Mouse (Mus musculus) hindbrain, embryonic 15.5 days (tissue): ENCODE results near the gene Ifna11. TPM values are rescaled to one million over a fixed set of nuclear protein-coding genes. Genes with fewer than 3 reads are reported as not detected.
"Not testable (repeated sequence)": the region's sequence is repeated elsewhere in the genome, so short reads cannot be mapped to it uniquely, and the experiment has no call there.

Experiments
- ATAC-seq: fragments of 200-750 bp; cut with Nextera tagmentation; 2 replicates; pipeline ENCODE4 v1.8.0; 2017; ENCODE audit warnings: low read depth, moderate number of reproducible peaks, moderate TSS enrichment; ENCODE audit not compliant: low FRiP score
- H3K27ac ChIP-seq: fragments of 300-500 bp; sonication (generic); replicated peaks from 2 replicates; pipeline ENCODE4 v1.5.1; 2015; ENCODE audit warnings: mild to moderate bottlenecking, inconsistent platforms
- H3K27me3 ChIP-seq: fragments of 300-500 bp; sonication (generic); 2 replicates; pipeline ENCODE4 v1.6.1; 2015; ENCODE audit warnings: control low read depth, inconsistent platforms
- H3K36me3 ChIP-seq: fragments of 300-500 bp; sonication (generic); 2 replicates; pipeline ENCODE4 v1.6.1; 2015; ENCODE audit warnings: control low read depth, inconsistent platforms
- H3K4me1 ChIP-seq: fragments of 300-500 bp; sonication (generic); replicated peaks from 2 replicates; pipeline ENCODE4 v1.6.1; 2015; ENCODE audit warnings: control low read depth, inconsistent platforms
- H3K4me2 ChIP-seq: fragments of 300-500 bp; sonication (generic); 2 replicates; pipeline ENCODE4 v1.6.1; 2015; ENCODE audit warnings: moderate library complexity, mild to moderate bottlenecking, inconsistent platforms
- H3K4me3 ChIP-seq: fragments of 300-500 bp; sonication (generic); 2 replicates; pipeline ENCODE4 v1.5.1; 2015; ENCODE audit warnings: mild to moderate bottlenecking, inconsistent platforms
- H3K9ac ChIP-seq: fragments of 300-500 bp; sonication (generic); 2 replicates; pipeline ENCODE4 v1.6.1; 2015; ENCODE audit warnings: inconsistent platforms
- H3K9me3 ChIP-seq: fragments of 300-500 bp; sonication (generic); 2 replicates; pipeline ENCODE4 v1.6.1; 2016; ENCODE audit warnings: control low read depth, inconsistent platforms
- WGBS: fragments of 180-500 bp; shearing (Covaris S2); methylation state at CpG from one replicate; pipeline ENCODE4 v1.1.7; 2015; 5-methylcytosine and 5-hydroxymethylcytosine counted together
- polyA plus RNA-seq: library from polyadenylated mRNA; unstranded; fragments of >200 nt; fragmentation: Nextera tagmentation; extraction: Ambion mirVana; gene quantifications from 2 replicates; pipeline ENCODE4 v1.2.1, GENCODE M21; 2015

The Ifna11 gene
- not detected in 2 replicates for polyA plus RNA-seq

GRCm38 (mm10) chr4:88819659-88820058, at the start of gene Ifna11:
Ifna11 (plus strand) TSS chr4:88819959.
- H3K27ac ChIP-seq = no peak within 1 kb of the TSS
- no peaks in the 10 kb centered on the region for H3K36me3 ChIP-seq
- WGBS = 81% methylated on average over 1 of the region's 1 CpGs
- no peaks in the 10 kb centered on the region for H3K4me1 ChIP-seq
- no peak for ATAC-seq
- H3K27me3 ChIP-seq = no peaks in the 10 kb centered on the region
- H3K9me3 ChIP-seq = no peaks in the 10 kb centered on the region
- H3K4me2 ChIP-seq = no peak within 1 kb of the TSS
- H3K9ac ChIP-seq = no peak within 1 kb of the TSS
- H3K4me3 ChIP-seq = no peak within 1 kb of the TSS

- not testable (repeated sequence) for H3K9ac ChIP-seq, H3K4me3 ChIP-seq, ATAC-seq, H3K27ac ChIP-seq, H3K27me3 ChIP-seq, H3K9me3 ChIP-seq, H3K4me2 ChIP-seq, H3K36me3 ChIP-seq, H3K4me1 ChIP-seq
- no CpG with 5 or more reads among the region's 32 CpGs for WGBS
These were observed 46.2 kb upstream of the Ifna11 start, which contains the start of gene Gm13290 for GRCm38 (mm10) chr4:88773534-88773933. Gm13290 (plus strand) TSS chr4:88773834.

- not testable (repeated sequence) for H3K27ac ChIP-seq, H3K27me3 ChIP-seq, H3K9me3 ChIP-seq, H3K9ac ChIP-seq, H3K4me3 ChIP-seq, ATAC-seq, H3K4me1 ChIP-seq, H3K36me3 ChIP-seq, H3K4me2 ChIP-seq
- WGBS = no CpG with 5 or more reads among the region's 29 CpGs
These were observed 43.1 kb upstream of the Ifna11 start, which contains the start of gene Gm13289 for GRCm38 (mm10) chr4:88776622-88777021. Gm13289 (plus strand) TSS chr4:88776922.

GRCm38 (mm10) chr4:88779550-88779949, 40.2 kb upstream of the Ifna11 start, which contains the start of gene Gm13272:
Gm13272 (plus strand) TSS chr4:88779850.
- H3K4me2 ChIP-seq, H3K36me3 ChIP-seq, H3K9ac ChIP-seq, H3K9me3 ChIP-seq, H3K27me3 ChIP-seq, H3K27ac ChIP-seq, H3K4me3 ChIP-seq, H3K4me1 ChIP-seq, ATAC-seq: not testable (repeated sequence)
- WGBS = no CpG with 5 or more reads among the region's 29 CpGs

- not testable (repeated sequence) for H3K27me3 ChIP-seq, H3K4me2 ChIP-seq, H3K27ac ChIP-seq, H3K9me3 ChIP-seq, ATAC-seq, H3K4me3 ChIP-seq, H3K36me3 ChIP-seq, H3K9ac ChIP-seq, H3K4me1 ChIP-seq
- WGBS = 50% methylated on average over 16 of the region's 18 CpGs
These were observed 39.4 kb upstream of the Ifna11 start for GRCm38 (mm10) chr4:88780320-88780719.

GRCm38 (mm10) chr4:88781831-88782230, 37.9 kb upstream of the Ifna11 start, which contains the start of gene Ifnz:
Ifnz (plus strand) TSS chr4:88782131.
- not testable (repeated sequence) for H3K9me3 ChIP-seq, H3K4me1 ChIP-seq, H3K27me3 ChIP-seq, ATAC-seq, H3K36me3 ChIP-seq, H3K27ac ChIP-seq, H3K9ac ChIP-seq
- WGBS = 17% methylated on average over 4 of the region's 7 CpGs
- 0 out of 2 replicates have a peak within 1 kb of the TSS, but pooled peaks have one; percentile 15 for H3K4me3 ChIP-seq
- peak within 1 kb of the TSS; percentile 50 for H3K4me2 ChIP-seq

GRCm38 (mm10) chr4:88782335-88782734, 37.4 kb upstream of the Ifna11 start:
- not testable (repeated sequence) for H3K27ac ChIP-seq, H3K36me3 ChIP-seq, ATAC-seq, H3K9ac ChIP-seq, H3K27me3 ChIP-seq, H3K4me1 ChIP-seq, H3K9me3 ChIP-seq
- H3K4me3 ChIP-seq = 0 out of 2 replicates have a peak overlapping the region, but pooled peaks have one; percentile 15
- peak overlapping the region; percentile 50 for H3K4me2 ChIP-seq
- WGBS = 0% methylated on average over 3 of the region's 31 CpGs

GRCm38 (mm10) chr4:88785409-88785808, 34.4 kb upstream of the Ifna11 start, which contains the start of gene Gm13276:
Gm13276 (plus strand) TSS chr4:88785709.
- WGBS = no CpG with 5 or more reads among the region's 27 CpGs
- ATAC-seq, H3K36me3 ChIP-seq, H3K4me2 ChIP-seq, H3K9ac ChIP-seq, H3K4me1 ChIP-seq, H3K27me3 ChIP-seq, H3K4me3 ChIP-seq, H3K27ac ChIP-seq, H3K9me3 ChIP-seq: not testable (repeated sequence)

GRCm38 (mm10) chr4:88788402-88788801, 31.4 kb upstream of the Ifna11 start, which contains the start of gene Gm13277:
Gm13277 (plus strand) TSS chr4:88788632.
- not testable (repeated sequence) for H3K27ac ChIP-seq, H3K4me3 ChIP-seq, H3K36me3 ChIP-seq, H3K9ac ChIP-seq, ATAC-seq, H3K9me3 ChIP-seq, H3K27me3 ChIP-seq, H3K4me1 ChIP-seq, H3K4me2 ChIP-seq
- WGBS = no CpG with 5 or more reads among the region's 28 CpGs

GRCm38 (mm10) chr4:88791250-88791649, 28.5 kb upstream of the Ifna11 start, which contains the start of gene Gm13278:
Gm13278 (plus strand) TSS chr4:88791550.
- not testable (repeated sequence) for H3K27me3 ChIP-seq, H3K9me3 ChIP-seq, H3K9ac ChIP-seq, ATAC-seq, H3K27ac ChIP-seq, H3K4me3 ChIP-seq, H3K4me2 ChIP-seq, H3K36me3 ChIP-seq, H3K4me1 ChIP-seq
- WGBS = no CpG with 5 or more reads among the region's 28 CpGs

- H3K27ac ChIP-seq, H3K4me1 ChIP-seq, H3K9ac ChIP-seq, H3K9me3 ChIP-seq, H3K27me3 ChIP-seq, H3K4me3 ChIP-seq, ATAC-seq, H3K36me3 ChIP-seq, H3K4me2 ChIP-seq: not testable (repeated sequence)
- WGBS = 0% methylated on average over 13 of the region's 52 CpGs
These were observed 25.7 kb upstream of the Ifna11 start, which contains the start of gene Gm13275 for GRCm38 (mm10) chr4:88793936-88794675. Gm13275 (plus strand) TSS chr4:88794487.

- H3K27ac ChIP-seq, H3K9me3 ChIP-seq, H3K36me3 ChIP-seq, H3K4me1 ChIP-seq, ATAC-seq, H3K4me2 ChIP-seq, H3K4me3 ChIP-seq, H3K9ac ChIP-seq, H3K27me3 ChIP-seq: not testable (repeated sequence)
- no CpG with 5 or more reads among the region's 28 CpGs for WGBS
These were observed 22.7 kb upstream of the Ifna11 start, which contains the start of gene Gm13279 for GRCm38 (mm10) chr4:88797097-88797496. Gm13279 (plus strand) TSS chr4:88797397.
